Mouse (Mus musculus) lung, postnatal 0 days (tissue): ENCODE data around the gene Abraxas2.

Source experiments
- CTCF ChIP-seq: IDR thresholded peaks from 2 replicates; pipeline ENCODE4 v1.5.1; 2016; ENCODE audit warnings: antibody characterized with exemption, mild to moderate bottlenecking
- EP300 ChIP-seq: IDR thresholded peaks from 2 replicates; pipeline ENCODE4 v1.6.1; 2016; ENCODE audit warnings: antibody characterized with exemption, mild to moderate bottlenecking, control low read depth

- TF ChIP-seq CTCF: no peak
- TF ChIP-seq EP300: no peak
Observed at GRCm38 (mm10) chr7:132925227-132925626, 66.2 kb downstream of the Abraxas2 start.
